Mouse (Mus musculus): ENCODE data around the gene C2cd3. TPM values are rescaled to one million over a fixed set of nuclear protein-coding genes. Genes with fewer than 3 reads are reported as not detected.

The C2cd3 gene
- polyA plus RNA-seq, 1 experiment from 2014 or later: 42.3 TPM

DNA sequence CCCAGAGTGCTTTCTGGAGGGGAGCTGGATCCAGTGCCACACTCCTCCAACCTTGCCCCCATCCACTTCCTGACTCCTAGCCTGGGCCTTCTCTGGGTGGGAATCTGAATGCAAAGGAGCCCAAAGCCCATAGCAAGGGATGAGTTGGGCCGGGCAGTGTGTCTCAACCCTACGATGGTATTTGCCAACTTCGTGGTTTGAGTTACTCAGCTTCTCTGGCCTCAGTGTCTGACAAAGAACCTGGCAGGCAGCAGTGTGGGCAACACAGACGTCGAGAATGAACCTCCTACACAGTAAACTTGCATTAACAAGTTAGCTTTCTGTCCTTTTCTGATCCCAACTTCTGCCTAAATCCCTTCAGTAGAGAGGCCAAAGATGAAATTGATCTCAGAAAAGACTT, 112.5 kb downstream of the C2cd3 start:
- H3K36me3 ChIP-seq (ENCODE audit: control insufficient read depth, insufficient read depth, low read length): no peaks in the 10 kb centered on the region
- DNase-seq (ENCODE audit: low spot score) (no peak), ATAC-seq (ENCODE audit: insufficient read depth, low FRiP score, low TSS enrichment) (no peak)
- no peaks in the 10 kb centered on the region for H3K9me3 ChIP-seq (ENCODE audit: control insufficient read depth, low read length)
- no peak overlapping the region for H3K27ac ChIP-seq (ENCODE audit: low read depth, low read length)
- H3K4me2 ChIP-seq (ENCODE audit: low read depth): no peak overlapping the region
- H3K4me3 ChIP-seq (ENCODE audit: low read depth, low read length): no peak overlapping the region
- WGBS: 87% methylated on average over 5 of the region's 5 CpGs
- no peaks in the 10 kb centered on the region for H3K4me1 ChIP-seq (ENCODE audit: control insufficient read depth, insufficient read depth, low read length)
- no peak overlapping the region for H3K9ac ChIP-seq (ENCODE audit: low read length)
- H3K27me3 ChIP-seq (ENCODE audit: control insufficient read depth, insufficient read depth, low read length): no peaks in the 10 kb centered on the region

DNA sequence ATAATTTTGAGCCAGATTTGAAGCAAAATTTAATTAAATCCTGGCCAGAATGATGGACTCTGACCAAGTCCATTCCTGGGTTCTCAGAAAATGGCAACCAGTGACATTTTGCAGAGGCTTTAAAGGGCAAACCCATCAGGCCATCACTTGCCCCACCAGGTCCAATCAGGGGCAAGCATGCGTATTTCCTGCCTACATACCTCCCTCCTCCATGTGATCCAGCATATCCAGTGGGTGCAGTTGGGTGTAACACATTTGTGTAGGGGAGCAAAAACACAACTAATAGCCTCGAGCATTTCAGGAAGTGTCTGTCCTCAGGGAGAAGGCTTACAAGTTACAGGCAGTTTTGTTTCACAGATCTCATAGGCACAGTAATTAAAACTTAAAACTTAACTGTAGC, 115.3 kb downstream of the C2cd3 start:
- Histone ChIP-seq H3K27me3 (ENCODE audit: control insufficient read depth, insufficient read depth, low read length) (no peaks in the 10 kb centered on the region), H3K4me2 (ENCODE audit: low read depth) (no peak overlapping the region), H3K36me3 (ENCODE audit: control insufficient read depth, insufficient read depth, low read length) (no peaks in the 10 kb centered on the region), H3K9ac (ENCODE audit: low read length) (no peak overlapping the region), H3K9me3 (ENCODE audit: control insufficient read depth, low read length) (no peaks in the 10 kb centered on the region), H3K4me1 (ENCODE audit: control insufficient read depth, insufficient read depth, low read length) (no peaks in the 10 kb centered on the region), H3K4me3 (ENCODE audit: low read depth, low read length) (no peak overlapping the region), H3K27ac (ENCODE audit: low read depth, low read length) (no peak overlapping the region)
- 68% methylated on average over 2 of the region's 2 CpGs for WGBS
- no peak for ATAC-seq (ENCODE audit: insufficient read depth, low FRiP score, low TSS enrichment)
- DNase-seq (ENCODE audit: low spot score): no peak

DNA sequence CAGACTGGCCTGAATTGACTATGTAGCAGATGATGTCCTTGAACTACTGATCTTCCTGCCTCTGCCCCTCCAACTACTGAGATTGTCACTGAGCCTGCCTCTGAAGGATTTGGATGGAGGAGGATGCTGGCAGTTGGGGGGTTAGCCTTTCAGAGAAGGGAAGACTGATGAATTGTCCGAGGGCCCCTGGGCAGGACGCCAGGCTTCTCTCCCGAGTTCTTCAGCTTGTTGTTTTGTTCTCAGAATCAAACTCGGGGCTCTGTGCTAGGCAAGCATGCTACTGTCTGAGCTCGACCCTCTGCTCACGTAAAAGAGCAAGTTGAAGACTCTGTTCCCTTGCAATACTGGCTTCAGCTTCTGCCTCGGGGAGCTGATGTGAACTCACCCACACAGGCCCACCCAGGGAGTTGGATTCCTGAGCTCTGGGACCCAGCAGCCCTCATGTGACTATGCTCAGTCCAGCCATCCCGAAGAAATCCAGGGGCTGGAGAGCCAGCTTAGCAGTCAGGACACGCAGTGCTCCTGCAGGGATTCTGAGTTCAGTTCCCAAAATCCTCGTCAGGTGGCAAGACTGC, 116.5 kb downstream of the C2cd3 start:
- DNase-seq (ENCODE audit: low spot score): no peak
- Histone ChIP-seq H3K36me3 (ENCODE audit: control insufficient read depth, insufficient read depth, low read length) (no peaks in the 10 kb centered on the region), H3K9me3 (ENCODE audit: control insufficient read depth, low read length) (no peaks in the 10 kb centered on the region), H3K4me2 (ENCODE audit: low read depth) (no peak overlapping the region), H3K27ac (ENCODE audit: low read depth, low read length) (no peak overlapping the region), H3K4me3 (ENCODE audit: low read depth, low read length) (no peak overlapping the region), H3K4me1 (ENCODE audit: control insufficient read depth, insufficient read depth, low read length) (peaks cover 9% of the 10 kb centered on the region; the same call in 1 of the 2 replicates), H3K9ac (ENCODE audit: low read length) (no peak overlapping the region), H3K27me3 (ENCODE audit: control insufficient read depth, insufficient read depth, low read length) (no peaks in the 10 kb centered on the region)
- ATAC-seq (ENCODE audit: insufficient read depth, low FRiP score, low TSS enrichment): no peak
- WGBS: 62% methylated on average over 10 of the region's 10 CpGs

DNA sequence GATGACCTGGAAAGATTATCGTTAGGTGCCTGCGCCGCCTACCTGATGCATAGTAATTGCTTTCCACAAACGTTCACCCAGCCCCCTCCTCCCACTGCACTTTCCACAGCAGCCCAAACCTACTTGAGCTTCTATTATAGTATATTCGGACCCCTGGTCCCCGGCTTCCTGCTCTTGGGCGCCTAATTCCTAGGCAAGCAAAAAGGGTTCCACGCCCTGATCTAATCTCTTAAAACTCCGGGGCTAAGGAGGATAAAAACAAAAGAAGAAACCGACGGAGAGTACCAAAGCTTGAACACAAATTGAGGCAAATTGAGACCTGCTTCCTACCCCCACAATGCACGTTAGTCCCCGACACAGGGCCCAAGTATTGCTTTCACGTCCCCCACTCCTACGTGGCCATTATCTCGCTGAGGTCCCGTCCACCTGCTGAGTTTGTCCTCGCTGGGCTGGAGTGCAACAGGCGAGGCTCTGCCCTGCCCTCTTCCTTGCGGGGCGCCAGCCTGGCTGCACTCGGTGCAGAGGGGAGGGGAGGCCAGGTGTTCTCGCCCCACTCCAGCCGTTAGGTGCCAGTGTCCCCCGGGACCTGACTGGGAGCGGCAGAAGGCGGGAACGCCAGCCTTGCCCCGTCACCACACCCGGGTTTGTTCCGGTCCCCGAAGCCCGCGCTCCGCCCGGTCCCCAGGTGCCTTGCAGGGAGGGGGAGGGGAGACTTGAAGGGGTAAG, 120.5 kb downstream of the C2cd3 start:
- Histone ChIP-seq H3K9me3 (ENCODE audit: control insufficient read depth, low read length) (no peaks in the 10 kb centered on the region), H3K27ac (ENCODE audit: low read depth, low read length) (peak overlapping the region; percentile 14; the same call in 1 of the 2 replicates), H3K9ac (ENCODE audit: low read length) (peak overlapping the region; percentile 53), H3K27me3 (ENCODE audit: control insufficient read depth, insufficient read depth, low read length) (no peaks in the 10 kb centered on the region), H3K4me3 (ENCODE audit: low read depth, low read length) (peak overlapping the region; percentile 38), H3K4me1 (ENCODE audit: control insufficient read depth, insufficient read depth, low read length) (peaks cover 20% of the 10 kb centered on the region), H3K36me3 (ENCODE audit: control insufficient read depth, insufficient read depth, low read length) (no peaks in the 10 kb centered on the region), H3K4me2 (ENCODE audit: low read depth) (peak overlapping the region; percentile 90)
- ATAC-seq (ENCODE audit: insufficient read depth, low FRiP score, low TSS enrichment) (peak; percentile 35; the same call in 1 of the 2 replicates), DNase-seq (ENCODE audit: low spot score) (no peak)
- WGBS: 2% methylated on average over 36 of the region's 36 CpGs

DNA sequence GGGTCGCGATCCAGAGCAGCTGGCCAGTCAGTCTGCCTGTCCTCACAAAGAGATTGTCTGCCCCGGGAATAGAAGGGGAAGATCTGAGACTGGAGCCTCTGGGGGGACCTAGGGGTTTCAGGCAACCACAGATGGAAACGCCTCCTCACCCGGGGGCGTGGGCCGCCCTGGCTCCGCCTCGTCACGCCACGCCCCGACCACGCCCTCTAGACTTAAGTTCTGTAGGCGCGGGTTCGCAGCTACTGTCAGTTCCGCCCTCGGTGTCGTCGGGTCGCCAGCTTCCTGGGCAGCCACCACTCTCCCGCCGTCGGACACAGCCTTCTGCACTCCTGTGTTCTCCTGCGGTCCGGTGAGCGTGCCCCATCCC, 121.1 kb downstream of the C2cd3 start, which contains the start of gene Ucp2:
Ucp2 (plus strand) TSS at position 221 of the 367 bp plus-strand sequence.
- Histone ChIP-seq H3K9ac (ENCODE audit: low read length) (peak within 1 kb of the TSS; percentile 53), H3K36me3 (ENCODE audit: control insufficient read depth, insufficient read depth, low read length) (no peaks in the 10 kb centered on the region), H3K4me1 (ENCODE audit: control insufficient read depth, insufficient read depth, low read length) (peaks cover 20% of the 10 kb centered on the region), H3K4me3 (ENCODE audit: low read depth, low read length) (peak within 1 kb of the TSS; percentile 38), H3K9me3 (ENCODE audit: control insufficient read depth, low read length) (no peaks in the 10 kb centered on the region), H3K27ac (ENCODE audit: low read depth, low read length) (peak within 1 kb of the TSS; percentile 14; the same call in 1 of the 2 replicates), H3K4me2 (ENCODE audit: low read depth) (peak within 1 kb of the TSS; percentile 90), H3K27me3 (ENCODE audit: control insufficient read depth, insufficient read depth, low read length) (no peaks in the 10 kb centered on the region)
- 1% methylated on average over 18 of the region's 27 CpGs for WGBS
- peak; percentile 52 for ATAC-seq (ENCODE audit: insufficient read depth, low FRiP score, low TSS enrichment)
- peak; percentile 81 for DNase-seq (ENCODE audit: low spot score)

DNA sequence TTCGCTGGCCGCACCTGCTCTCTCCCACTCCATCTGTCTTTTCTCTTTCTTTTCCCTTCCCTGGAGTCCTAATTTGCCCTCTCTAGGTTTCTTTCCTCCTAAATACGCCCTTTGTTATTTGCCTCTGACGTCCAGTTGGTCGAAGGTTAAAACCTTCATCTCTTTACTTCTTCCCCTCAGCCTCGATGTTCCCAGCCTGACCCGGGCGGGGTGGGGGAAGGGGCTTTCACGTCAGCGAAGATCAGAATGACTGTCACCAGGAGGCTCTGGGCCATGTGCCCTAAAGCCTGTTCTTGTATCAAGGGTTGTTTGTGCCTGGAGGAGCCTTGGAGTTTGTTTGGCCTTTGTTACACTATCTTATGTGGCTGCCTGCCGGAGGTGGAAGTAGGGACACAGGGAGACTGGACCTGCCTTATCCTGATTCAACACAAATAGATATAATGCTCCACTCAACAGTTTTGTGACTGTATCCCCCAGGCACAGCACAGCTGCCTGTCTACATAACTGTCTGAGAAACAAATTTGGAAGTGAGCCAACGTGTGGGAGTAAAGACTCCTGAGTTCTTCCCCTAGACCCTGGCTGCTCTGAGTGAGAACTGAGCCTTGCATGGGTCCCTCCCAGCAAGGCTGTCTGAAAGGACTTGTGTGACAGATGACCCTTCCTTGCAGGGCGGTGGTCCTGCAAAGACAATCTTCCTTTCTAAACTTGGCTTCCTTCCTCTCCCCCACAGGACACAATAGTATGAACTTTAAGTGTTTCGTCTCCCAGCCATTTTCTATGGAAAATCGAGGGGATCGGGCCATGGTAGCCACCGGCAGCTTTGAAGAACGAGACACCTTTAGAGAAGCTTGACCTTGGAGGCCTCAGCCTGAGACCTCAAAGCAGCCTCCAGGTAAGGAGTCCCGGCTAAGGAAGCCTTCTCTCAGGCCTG, 121.7 kb downstream of the C2cd3 start:
- peak overlapping the region; percentile 38 for H3K4me3 ChIP-seq (ENCODE audit: low read depth, low read length)
- peak; percentile 30 for DNase-seq (ENCODE audit: low spot score)
- no peaks in the 10 kb centered on the region for H3K36me3 ChIP-seq (ENCODE audit: control insufficient read depth, insufficient read depth, low read length)
- H3K9me3 ChIP-seq (ENCODE audit: control insufficient read depth, low read length): no peaks in the 10 kb centered on the region
- no peaks in the 10 kb centered on the region for H3K27me3 ChIP-seq (ENCODE audit: control insufficient read depth, insufficient read depth, low read length)
- peak overlapping the region; percentile 90 for H3K4me2 ChIP-seq (ENCODE audit: low read depth)
- 41% methylated on average over 19 of the region's 19 CpGs for WGBS
- peak overlapping the region; percentile 7 for H3K9ac ChIP-seq (ENCODE audit: low read length)
- no peak for ATAC-seq (ENCODE audit: insufficient read depth, low FRiP score, low TSS enrichment)
- peaks cover 20% of the 10 kb centered on the region for H3K4me1 ChIP-seq (ENCODE audit: control insufficient read depth, insufficient read depth, low read length)
- H3K27ac ChIP-seq (ENCODE audit: low read depth, low read length): no peak overlapping the region

DNA sequence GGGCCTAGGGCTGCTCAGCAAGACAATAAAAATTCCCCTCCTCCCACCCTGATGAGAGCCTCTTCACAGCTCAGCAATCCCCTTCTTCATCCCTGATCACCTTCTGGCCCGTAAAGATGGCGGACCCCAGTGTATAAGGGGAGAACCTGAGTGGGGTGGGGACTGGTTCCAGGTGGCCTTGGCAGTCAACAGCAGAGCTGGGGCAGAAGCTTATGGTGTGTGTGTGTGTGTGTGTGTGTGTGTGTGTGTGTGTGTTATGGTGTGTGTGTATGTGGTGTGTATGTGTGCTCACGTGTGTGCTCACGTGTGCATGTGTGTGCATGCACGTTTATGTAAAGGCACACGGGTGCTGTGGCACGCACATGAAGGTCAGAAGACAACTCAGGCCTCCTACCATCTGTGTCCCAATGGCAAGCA, 122.4 kb downstream of the C2cd3 start:
- Histone ChIP-seq H3K4me2 (ENCODE audit: low read depth) (peak overlapping the region; percentile 90), H3K27me3 (ENCODE audit: control insufficient read depth, insufficient read depth, low read length) (no peaks in the 10 kb centered on the region), H3K4me3 (ENCODE audit: low read depth, low read length) (peak overlapping the region; percentile 38), H3K36me3 (ENCODE audit: control insufficient read depth, insufficient read depth, low read length) (no peaks in the 10 kb centered on the region), H3K9me3 (ENCODE audit: control insufficient read depth, low read length) (no peaks in the 10 kb centered on the region), H3K4me1 (ENCODE audit: control insufficient read depth, insufficient read depth, low read length) (peaks cover 20% of the 10 kb centered on the region), H3K9ac (ENCODE audit: low read length) (no peak overlapping the region), H3K27ac (ENCODE audit: low read depth, low read length) (no peak overlapping the region)
- 82% methylated on average over 7 of the region's 7 CpGs for WGBS
- ATAC-seq (ENCODE audit: insufficient read depth, low FRiP score, low TSS enrichment) (no peak), DNase-seq (ENCODE audit: low spot score) (no peak)

DNA sequence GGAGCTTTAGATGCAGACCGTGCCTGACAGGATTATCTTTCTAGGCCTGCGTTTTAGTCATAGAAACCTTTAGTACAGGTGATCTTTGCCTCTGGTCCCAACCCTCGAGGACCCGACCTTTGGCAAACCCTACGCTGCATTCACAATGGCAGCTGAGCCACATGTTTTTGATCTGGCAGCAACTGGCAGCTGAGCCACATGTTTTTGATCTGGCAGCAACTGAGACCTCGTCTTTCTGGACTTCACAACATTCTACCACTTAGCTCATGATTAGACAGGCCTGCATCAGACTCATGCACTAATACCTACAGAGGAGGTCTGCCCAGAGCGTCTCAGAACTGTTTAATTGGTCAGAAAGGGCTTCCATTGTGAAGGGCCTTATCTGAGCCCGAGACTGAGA, 123.0 kb downstream of the C2cd3 start:
- ATAC-seq (ENCODE audit: insufficient read depth, low FRiP score, low TSS enrichment): no peak
- H3K4me3 ChIP-seq (ENCODE audit: low read depth, low read length): no peak overlapping the region; the same call in 1 of the 2 replicates
- no peak overlapping the region for H3K9ac ChIP-seq (ENCODE audit: low read length)

More for the DNA sequence above, 123.0 kb downstream of the C2cd3 start:
- Histone ChIP-seq H3K27me3 (ENCODE audit: control insufficient read depth, insufficient read depth, low read length) (no peaks in the 10 kb centered on the region), H3K36me3 (ENCODE audit: control insufficient read depth, insufficient read depth, low read length) (peaks cover 2% of the 10 kb centered on the region; the same call in 1 of the 2 replicates), H3K4me2 (ENCODE audit: low read depth) (0 out of 2 replicates have a peak overlapping the region, but pooled peaks have one; percentile 6), H3K9me3 (ENCODE audit: control insufficient read depth, low read length) (no peaks in the 10 kb centered on the region), H3K4me1 (ENCODE audit: control insufficient read depth, insufficient read depth, low read length) (peaks cover 20% of the 10 kb centered on the region), H3K27ac (ENCODE audit: low read depth, low read length) (0 out of 2 replicates have a peak overlapping the region, but pooled peaks have one; percentile 20)
- DNase-seq (ENCODE audit: low spot score): no peak
- 55% methylated on average over 8 of the region's 8 CpGs for WGBS
